Mouse (Mus musculus): ENCODE measurements around the gene Bglap2. TPM values are rescaled to one million over a fixed set of nuclear protein-coding genes. Genes with fewer than 3 reads are reported as not detected.
"Not testable (repeated sequence)": the region's sequence is repeated elsewhere in the genome, so short reads cannot be mapped to it uniquely, and the experiment has no call there.

Bglap2 gene
- not detected for total RNA-seq (2021)
- long read RNA-seq, experiment 1 = 0 reads
- long read RNA-seq, experiment 2 = 0 reads

DNA sequence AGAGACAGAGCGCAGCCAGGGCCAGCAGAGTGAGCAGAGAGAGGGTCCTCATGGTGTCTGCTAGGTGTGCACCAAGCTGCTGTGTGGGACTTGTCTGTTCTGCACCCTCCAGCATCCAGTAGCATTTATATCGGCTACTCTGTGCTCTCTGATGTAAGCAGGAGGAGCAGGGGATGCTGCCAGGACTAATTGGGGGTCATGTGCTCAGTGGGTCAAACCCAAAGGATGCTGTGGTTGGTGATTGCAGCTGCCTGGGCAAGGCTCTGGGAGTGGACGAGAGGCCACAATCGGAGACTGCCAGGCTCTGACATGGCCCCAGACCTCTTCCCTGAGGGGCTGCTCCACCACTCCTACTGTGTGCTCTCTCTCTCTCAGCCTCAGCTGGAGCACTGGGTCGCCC is at the start of gene Bglap2:
TSS of gene Bglap2 (minus strand) at position 101 of the 400 bp plus-strand sequence.
- intact Hi-C loops (cut with DNase I); DNase-seq: not testable (repeated sequence)

DNA sequence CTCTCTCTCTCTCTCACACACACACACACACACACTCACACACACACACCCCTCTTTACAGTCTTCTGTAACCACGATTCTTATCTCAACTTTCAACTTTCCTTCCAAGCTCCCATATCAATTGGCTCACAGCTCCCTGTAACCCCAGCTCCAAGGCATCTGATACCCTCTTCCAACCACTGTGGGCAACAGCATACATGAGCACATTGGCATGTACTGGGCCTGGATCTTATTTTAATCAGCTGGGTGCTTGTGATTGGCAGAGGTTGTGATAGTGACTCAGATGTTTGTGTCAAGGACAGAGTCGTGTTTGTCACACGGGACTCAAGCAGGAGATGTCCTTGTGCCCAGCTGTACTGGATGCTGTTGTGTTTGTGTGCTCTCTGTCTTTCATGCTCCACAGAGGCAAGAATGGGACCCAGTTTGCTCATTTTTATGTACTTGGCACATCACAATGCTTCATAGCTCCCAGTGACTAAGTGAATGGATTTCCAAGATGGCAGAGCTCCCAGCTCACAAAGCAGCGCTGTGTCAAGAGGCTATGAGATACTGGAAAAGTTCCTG is 48.9 kb upstream of the Bglap2 start:
- no peak for DNase-seq
- intact Hi-C loops (cut with DNase I) = no loop called here

DNA sequence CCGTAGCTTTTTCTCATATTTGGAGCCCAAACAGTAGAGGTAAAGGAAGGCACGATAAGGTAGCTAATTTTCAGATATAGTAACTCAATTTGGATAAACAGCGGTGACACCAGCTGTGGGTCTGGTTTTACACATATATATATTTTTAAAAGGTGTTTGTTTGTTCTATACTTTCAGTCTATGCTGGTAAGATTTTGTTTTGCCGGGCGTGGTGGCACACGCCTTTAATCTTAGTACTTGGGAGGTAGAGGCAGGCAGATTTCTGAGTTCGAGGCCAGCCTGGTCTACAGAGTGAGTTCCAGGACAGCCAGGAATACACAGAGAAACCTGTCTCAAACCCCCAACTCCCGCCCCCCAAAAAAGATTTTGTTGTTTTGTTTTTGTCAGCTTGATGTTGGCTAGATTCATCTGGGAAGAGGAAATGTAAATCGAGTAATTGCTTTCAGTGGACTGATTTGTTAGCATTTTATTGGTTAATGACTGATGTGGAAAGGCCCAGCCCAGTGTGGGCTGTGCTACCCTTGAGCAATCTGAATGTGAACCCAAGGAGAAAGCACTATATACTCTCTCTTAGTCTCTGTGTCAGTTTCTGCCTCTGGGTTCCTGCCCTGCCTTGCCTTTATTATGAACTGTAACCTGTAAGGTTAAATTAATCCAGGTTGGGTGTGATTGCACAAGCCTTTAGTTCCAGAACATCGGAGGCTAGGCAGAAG is 47.4 kb upstream of the Bglap2 start:
- intact Hi-C loops (cut with DNase I) = loop anchor here (2.0 kb wide), 1 partner anchor 15 kb away; the partner anchor contains the start of gene Pmf1

DNA sequence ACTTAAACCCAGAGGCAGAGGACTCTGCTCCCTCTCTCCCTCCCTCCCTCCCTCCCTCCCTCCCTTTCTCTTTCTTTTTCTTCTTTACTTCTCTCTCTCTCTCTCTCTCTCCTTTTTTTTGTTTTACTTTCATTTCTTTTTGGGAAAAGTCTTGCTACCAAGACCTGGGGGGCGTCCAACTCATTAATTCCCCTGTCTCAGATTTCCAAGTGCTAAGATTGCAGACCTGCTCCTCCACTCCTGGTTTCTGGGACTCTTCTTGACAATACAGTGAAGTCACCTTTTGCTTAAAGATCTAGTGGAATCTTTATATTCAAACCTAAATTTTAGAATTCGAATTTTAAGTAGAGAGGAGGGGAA is 46.8 kb upstream of the Bglap2 start:
- no peak for DNase-seq
- intact Hi-C loops (cut with DNase I) = loop anchor here (2.0 kb wide), 1 partner anchor 15 kb away; the partner anchor contains the start of gene Pmf1

More for the DNA sequence above, 47.4 kb upstream of the Bglap2 start:
- no peak for DNase-seq

DNA sequence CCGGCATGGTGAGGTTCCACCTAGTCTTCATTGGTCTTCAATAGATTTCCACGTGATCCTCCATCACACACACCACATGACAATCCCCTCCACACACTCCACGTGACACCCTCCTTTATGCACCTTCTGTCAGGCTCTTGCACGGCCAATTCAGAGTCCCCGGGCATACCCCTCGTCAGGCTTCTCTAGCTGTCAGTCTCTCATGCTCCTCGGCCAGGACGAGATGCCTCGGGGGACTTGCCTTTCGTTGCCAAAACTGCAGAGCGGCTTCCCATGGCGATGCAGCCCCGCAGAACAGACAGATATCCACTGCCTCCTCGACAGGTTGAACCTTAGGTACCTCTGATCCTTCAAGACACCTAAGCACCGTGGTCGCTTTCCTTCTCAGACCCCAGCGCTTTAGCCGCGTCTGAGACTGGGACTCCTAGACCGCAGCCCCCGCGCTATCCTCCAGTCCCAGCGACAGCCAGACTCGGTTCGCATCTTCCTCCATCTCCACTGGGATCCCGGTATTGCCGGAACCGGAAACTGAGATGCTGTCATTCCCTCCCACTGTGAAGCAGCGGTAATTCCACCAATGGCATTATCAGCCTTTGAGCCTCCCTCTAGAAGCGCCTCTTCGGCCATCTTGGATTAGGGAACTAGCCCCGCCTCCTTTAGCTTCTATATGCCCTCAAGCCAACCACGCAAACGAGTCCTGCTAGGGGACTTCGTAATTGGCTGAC is 46.3 kb upstream of the Bglap2 start, which contains the start of gene Slc25a44:
TSS of gene Slc25a44 (minus strand) at position 535 of the 725 bp plus-strand sequence.
- intact Hi-C loops (cut with DNase I) = loop anchor here (2.0 kb wide), 1 partner anchor 14 kb away; the partner anchor contains the start of gene Pmf1

DNA sequence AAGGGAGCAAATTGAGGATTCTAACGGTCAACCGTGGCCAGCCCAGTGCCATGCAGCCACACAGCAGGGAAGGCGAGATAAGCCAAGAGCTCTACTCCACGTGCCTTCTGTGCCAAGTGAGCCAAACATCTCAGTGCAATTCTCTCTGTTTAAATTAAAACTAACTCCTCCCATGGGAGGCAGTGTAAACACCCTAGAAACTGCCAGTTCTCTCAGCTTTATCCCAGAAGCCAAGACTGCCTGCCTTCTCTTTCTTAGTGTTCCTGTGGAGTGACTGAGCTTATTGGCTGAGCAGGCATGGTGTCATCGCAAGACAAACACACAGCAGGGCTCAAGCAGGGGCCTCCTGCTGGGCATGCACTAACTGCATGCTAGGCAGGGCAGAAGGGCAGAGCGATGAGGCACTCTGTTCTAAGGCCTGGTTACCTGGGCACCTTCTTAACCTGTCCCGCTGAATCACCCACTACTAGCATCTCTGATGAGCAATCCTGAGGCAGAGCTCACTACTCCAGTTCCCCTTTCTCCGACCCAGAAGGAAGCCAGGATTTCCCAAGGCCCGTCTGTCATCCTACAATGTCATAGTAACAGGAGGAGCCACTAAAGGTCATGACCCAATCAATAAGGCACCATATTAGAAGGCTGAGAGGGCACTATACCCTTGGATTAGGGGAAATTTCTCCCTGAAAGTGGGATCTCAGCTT is 43.7 kb upstream of the Bglap2 start:
- DNase-seq = no peak
- intact Hi-C loops (cut with DNase I) = no loop called here

More for the DNA sequence above, 46.3 kb upstream of the Bglap2 start, which contains the start of gene Slc25a44:
- DNase-seq = peak; percentile 86 to 93

DNA sequence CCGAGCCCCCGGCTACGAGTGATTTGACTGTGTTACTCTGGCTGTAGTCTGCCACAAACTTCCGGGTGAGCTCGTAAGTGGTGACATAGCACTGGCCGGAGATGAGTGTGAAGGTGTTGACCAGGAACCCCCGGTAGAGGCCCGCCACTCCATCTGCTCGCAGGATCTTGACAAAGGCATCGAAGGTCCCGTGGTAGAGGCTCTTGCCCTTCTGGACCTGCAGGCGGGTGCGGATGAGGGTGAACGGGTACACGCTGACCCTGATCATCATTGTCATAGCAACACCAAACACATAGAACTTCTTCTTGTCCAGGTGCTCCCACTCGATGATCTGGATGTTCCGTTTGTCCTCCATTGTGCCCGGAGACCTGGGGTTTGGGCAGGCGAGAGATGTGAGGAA is 42.3 kb upstream of the Bglap2 start:
- no peak for DNase-seq
- intact Hi-C loops (cut with DNase I) = no loop called here

DNA sequence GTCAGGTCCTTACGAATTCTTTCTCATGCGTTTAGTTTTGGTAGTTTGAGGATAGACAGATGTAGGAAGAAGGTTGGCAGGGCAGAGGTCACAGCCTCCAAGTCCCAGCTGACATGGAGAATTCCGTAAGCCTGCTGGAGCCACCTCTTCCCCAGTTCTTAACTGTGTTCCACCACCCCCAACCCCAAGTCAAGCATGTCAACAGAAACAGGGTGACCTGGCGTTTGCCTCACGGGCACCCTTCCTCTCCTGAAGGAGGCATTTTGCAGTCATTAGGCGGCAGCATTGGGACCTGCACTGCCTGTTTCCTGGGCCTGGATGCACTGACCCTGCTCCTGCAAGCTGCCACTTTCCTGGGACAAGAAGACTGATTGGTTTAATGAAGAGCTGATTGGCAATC is 39.5 kb upstream of the Bglap2 start:
- intact Hi-C loops (cut with DNase I) = no loop called here
- DNase-seq = no peak

DNA sequence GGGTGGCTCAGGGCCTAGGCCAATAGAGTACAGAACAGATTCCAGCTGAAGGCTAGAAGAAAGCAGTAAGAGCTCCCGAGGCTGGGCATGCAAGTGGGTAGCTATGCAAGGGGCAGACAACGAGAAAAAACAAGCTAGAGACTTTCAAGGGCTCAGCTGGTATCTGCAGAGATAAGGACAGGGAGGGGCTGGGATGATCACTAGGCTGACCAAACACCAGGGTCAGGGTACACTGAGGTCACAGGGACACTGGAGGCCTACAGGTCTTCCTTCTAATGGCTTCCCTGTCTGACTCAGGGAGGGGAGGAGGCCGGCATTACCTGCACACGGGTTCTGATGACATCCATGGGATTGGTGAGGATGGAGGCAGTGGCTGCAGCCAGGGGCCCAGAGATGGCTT is 37.2 kb upstream of the Bglap2 start:
- no peak for DNase-seq
- intact Hi-C loops (cut with DNase I) = no loop called here

DNA sequence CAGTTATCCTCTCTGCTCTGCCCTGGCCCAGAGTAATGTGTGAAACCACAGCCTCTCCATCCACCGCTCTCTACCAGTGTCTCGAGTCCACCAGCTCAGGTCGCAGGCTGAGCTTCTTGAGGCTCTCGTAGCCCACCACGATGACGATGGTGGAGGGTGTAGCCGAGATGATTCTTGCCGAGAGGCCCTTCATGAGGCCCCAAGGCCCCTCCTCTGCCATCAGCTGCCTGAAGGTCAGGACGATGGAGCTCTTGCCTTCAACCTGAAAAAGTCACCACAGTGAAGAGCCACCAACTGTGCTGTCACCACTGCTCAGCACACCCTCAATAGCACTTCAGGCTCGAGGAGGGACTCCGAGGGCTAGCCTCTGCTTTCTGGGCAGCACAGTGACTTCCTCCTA is 34.1 kb upstream of the Bglap2 start:
- no peak for DNase-seq
- intact Hi-C loops (cut with DNase I) = no loop called here

DNA sequence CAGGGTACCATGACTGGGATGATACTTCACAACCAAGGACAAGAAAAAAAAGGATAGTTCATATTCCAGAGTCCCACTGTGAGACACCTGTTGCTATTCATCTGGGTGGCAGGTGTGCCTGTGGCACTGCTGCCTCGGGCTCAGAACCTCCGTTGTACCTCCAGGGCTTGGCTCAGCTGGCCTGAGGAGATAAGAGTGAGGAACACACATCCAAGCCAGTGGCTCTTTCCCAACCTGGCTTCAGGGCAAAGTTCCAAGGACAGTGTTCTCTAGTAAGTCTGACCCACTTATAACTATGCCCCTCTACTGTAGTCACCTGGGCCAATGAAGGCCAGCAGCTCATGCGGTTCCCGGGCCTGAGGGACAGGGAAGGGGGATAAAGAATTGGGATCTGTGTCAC is 33.2 kb upstream of the Bglap2 start:
- no peak for DNase-seq
- intact Hi-C loops (cut with DNase I) = loop anchor here (2.0 kb wide), 1 partner anchor 13 kb away; the partner anchor contains the start of gene Slc25a44

DNA sequence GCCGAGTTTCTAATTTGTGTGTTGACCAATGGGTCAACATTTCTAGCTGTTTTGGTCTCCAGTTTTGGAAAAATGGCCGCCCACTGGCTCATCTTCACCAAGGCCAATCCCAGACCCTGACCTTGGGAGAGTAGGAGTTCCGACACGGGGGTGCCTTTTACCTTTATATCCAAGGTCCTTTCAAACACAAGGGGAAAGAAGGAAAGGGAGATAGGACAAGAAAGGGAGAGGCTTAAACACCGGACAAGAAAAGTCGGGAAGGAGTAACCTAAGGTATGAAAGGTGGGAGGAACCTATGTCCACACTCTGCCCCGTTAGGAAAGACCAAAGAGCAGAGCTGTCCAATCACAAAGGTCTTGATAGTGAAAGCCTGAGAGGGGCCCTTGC is 32.1 kb upstream of the Bglap2 start:
- DNase-seq = no peak
- intact Hi-C loops (cut with DNase I) = loop anchor here (2.0 kb wide), 1 partner anchor 14 kb away; the partner anchor contains the start of gene Slc25a44

DNA sequence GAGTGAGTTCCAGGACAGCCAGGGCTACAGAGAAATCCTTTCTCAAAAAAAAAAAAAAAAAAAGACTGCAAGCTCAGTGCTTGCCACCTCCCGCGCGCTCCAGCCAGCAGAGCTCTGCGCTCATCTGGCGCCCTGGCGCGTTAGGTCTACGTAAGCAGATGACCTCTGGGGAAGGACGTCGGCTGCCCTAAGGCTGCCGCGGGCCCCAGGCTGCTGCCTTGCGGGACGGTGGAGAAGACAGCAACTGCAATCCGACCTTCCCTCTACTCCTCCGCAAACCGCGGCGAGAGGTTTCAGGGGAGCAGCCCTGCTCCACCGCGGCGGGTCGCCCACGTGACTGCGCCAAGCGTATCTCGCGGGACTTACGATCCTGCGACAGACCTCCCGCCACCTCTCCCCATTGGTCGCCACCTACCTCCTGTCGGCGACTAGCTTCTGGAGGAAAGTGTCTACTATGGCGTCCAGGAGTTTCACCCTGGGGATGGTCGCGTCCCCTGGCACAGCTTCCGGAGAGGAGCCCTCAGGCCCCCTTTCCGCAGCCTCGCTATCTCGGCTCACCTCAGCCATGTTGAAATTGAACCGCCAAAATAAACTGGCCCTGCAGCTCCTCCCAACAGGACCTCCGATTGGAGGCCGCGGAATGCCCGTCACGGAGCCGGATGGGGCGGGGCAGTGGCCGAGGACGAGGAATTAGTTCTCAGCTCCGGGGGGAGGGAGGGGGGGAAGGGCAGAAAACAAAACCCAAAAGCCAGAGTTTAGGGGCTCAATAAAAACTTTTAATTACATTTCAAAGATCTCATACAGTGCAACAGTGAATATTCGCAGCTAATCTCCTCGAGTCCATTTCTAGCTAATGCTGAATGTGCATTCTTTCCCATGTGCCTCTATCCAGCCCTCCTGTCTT is 31.5 kb upstream of the Bglap2 start, which contains the start of gene Pmf1:
TSS of gene Pmf1 (minus strand) at position 591 of the 904 bp plus-strand sequence.
- intact Hi-C loops (cut with DNase I) = loop anchor here (2.0 kb wide), 2 partner anchors 15 to 117 kb away; partner anchors contain the start of gene Slc25a44
- DNase-seq = peak; percentile 91 to 92

DNA sequence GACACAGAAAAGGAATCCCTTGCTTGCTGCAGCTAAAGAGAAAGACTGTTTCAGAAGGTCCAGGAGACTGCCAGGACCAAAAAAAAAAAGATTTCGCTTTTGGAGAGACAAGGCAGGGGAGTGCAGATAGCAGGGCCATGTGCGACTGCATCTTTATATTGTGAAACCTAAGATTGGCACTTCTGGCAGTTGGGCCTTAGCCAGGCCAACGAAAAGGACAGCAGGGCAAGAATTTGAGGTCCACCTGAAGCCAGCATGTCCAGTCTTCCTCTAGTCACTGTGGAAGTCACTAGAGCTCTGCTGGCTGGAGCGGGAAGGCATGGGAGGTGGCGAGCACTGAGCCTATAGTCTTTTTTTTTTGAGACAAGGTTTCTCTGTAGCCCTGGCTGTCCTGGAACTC is 30.5 kb upstream of the Bglap2 start:
- no peak for DNase-seq
- intact Hi-C loops (cut with DNase I) = loop anchor here (1.0 to 2.0 kb wide), 2 partner anchors 58 to 118 kb away; no protein-coding TSS in a partner anchor

DNA sequence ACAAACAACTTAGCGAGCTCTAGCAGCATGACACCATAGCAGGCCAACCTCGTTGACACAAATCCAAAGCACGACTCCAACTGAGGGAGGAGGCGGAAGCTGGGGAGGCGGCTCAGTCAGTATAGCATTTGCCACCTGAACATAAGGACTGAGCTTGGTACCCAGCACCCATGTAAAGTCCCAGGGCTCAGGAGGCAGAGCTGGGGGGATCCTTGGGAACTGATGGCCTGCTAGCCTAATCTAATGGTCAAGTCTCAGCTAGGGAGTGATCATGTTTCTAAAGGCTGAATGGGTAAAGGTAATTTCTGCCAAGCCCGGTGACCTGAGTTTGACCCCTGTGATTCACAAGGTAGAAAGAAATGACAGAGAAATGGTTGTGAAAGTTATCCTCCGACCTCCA is 29.0 kb upstream of the Bglap2 start:
- no peak for DNase-seq
- intact Hi-C loops (cut with DNase I) = no loop called here

DNA sequence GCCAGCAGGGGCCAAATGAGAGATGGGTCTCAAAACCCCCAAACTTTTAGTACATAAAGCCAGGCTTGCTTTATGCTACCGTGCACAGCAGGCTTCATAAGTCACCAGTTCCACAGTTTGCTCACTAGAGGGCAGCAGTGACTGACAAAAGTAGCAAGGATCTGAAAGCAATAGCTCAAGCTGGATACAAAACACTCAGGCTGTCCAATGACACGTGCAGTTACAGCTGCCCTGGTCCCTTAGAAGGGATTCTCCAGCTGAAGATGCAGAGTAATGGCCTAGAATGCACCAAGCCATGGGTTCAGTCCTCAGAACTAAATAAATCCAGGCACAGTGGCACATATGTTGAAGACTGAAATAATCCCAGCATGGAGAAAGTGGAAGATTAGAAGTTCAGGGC is 28.6 kb upstream of the Bglap2 start:
- peak in 1 of 2 experiments; percentile 35 for DNase-seq
- intact Hi-C loops (cut with DNase I) = no loop called here

DNA sequence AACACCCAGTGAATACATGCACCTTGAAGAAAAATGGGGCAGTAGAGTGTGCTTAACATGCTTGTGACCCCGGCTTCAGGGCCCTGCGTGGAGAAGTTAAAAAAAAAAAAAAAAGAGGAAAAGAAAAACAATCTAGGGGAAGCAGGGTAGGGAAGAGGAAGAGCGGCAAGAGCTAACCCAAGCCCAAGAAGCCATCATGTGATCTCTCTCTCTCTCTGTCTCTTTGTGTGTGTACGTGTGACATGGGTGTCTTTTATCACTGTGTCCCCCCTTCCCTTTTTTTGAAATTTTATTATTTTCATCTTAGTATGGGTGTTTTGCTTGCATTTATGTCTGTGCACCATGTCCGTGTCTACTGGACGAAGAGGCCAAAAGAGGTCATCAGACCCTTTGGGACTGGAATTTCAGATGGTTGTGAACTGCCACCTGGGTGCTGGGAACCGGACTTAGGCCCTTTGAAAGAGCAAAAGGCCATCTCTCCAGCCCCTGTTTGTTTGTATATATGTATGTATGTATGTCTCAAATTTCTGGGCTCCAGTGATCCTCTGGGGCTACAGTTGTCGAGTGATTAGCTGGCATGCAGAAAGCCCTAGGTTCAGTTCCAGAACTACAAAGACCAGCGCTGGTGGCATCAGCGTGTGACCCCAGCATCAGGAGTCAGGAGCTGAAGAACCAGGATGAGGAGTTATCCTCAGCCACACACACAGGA is 25.2 kb upstream of the Bglap2 start:
- no peak for DNase-seq
- intact Hi-C loops (cut with DNase I) = no loop called here

DNA sequence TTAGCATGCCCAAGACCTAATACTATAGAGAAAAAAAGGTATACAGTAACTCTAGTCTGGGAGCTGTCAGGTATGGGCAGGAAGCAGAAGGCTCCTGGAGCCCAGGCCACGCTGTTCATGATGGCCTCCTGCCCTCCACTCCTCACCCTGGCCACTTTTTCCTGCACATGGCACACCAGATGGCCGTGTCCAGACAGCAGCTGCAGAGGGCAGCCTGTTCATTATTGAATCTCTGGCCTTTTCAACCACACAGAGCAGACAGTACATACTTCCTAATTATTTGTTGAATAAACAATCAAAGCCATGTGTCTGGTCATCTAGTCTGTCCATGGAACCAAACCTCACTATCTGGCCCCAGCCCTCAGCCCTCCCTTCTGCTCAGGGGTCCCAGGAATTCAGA is 20.2 kb upstream of the Bglap2 start:
- DNase-seq = no peak
- intact Hi-C loops (cut with DNase I) = no loop called here

DNA sequence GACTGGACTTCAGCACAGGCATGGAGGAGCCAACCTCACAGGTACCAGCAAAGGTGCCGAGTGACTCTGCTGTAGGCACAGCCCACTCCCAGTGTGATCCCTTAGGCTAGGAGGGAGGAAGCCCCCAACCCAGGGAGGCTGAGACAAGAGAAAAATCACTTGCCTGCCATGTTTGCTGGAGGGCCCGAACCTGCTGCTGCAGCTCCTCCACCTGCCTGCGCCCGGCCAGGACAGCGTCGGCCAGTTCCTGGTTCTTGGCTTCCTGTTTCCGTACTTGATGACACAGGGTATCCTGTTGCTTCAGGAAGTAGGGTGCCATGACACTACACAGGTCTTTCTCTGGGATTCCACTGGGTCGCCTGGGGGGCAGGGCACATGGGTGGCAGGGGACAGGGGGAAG is 17.2 kb upstream of the Bglap2 start:
- intact Hi-C loops (cut with DNase I) = no loop called here
- DNase-seq = no peak

Data from gastrocnemius, postnatal 36 days (tissue).